Mouse (Mus musculus): ENCODE measurements around the gene Map4k1. TPM values are rescaled to one million over a fixed set of nuclear protein-coding genes. Genes with fewer than 3 reads are reported as not detected.

Map4k1 gene
- polyA plus RNA-seq (2017; shearing (Covaris generic)) = 142 TPM

GRCm38 (mm10) chr7:28981651-28982273, at the start of gene Map4k1, which contains the start of gene Eif3k:
Gene Map4k1, plus strand, starts transcription at chr7:28982050.
Gene Eif3k, minus strand, starts transcription at chr7:28981864.

GRCm38 (mm10) chr7:28961927-28962670, 19.8 kb upstream of the Map4k1 start, which contains the start of gene Actn4:
Gene Actn4, minus strand, starts transcription at chr7:28962340.

Other genes with a start within 250 kb of the Map4k1 start
- 110 TPM for gene Mrps12, start 240.2 kb upstream of the Map4k1 start, polyA plus RNA-seq (2017; shearing (Covaris generic))
- 17.8 TPM for gene Sars2, start 240.1 kb upstream of the Map4k1 start, polyA plus RNA-seq (2017; shearing (Covaris generic))
- not detected for gene Ccer2, start 225.9 kb upstream of the Map4k1 start, polyA plus RNA-seq (2017; shearing (Covaris generic))
- 107 TPM for gene Sirt2, start 215.3 kb upstream of the Map4k1 start, polyA plus RNA-seq (2017; shearing (Covaris generic))
- gene Nfkbib, start 214.5 kb upstream of the Map4k1 start, polyA plus RNA-seq (2017; shearing (Covaris generic)) = 122 TPM
- gene Rinl, start 193.1 kb upstream of the Map4k1 start, polyA plus RNA-seq (2017; shearing (Covaris generic)) = 324 TPM
- gene Hnrnpl, start 173.5 kb upstream of the Map4k1 start, polyA plus RNA-seq (2017; shearing (Covaris generic)) = 110 TPM
- gene Ech1, start 156.8 kb upstream of the Map4k1 start, polyA plus RNA-seq (2017; shearing (Covaris generic)) = 208 TPM
- 25.3 TPM for gene Lgals4, start 148.2 kb upstream of the Map4k1 start, polyA plus RNA-seq (2017; shearing (Covaris generic))
- 1.2 TPM for gene Lgals7, start 118.2 kb upstream of the Map4k1 start, polyA plus RNA-seq (2017; shearing (Covaris generic))
- gene Capn12, start 100.6 kb upstream of the Map4k1 start, polyA plus RNA-seq (2017; shearing (Covaris generic)) = 0.12 TPM
- 292 TPM for gene Actn4, start 19.7 kb upstream of the Map4k1 start, polyA plus RNA-seq (2017; shearing (Covaris generic))
- 397 TPM for gene Eif3k, start 186 bp upstream of the Map4k1 start, polyA plus RNA-seq (2017; shearing (Covaris generic))
- 0.10 TPM for gene Ryr1, start 143.1 kb downstream of the Map4k1 start, polyA plus RNA-seq (2017; shearing (Covaris generic))
- gene Rasgrp4, start 152.8 kb downstream of the Map4k1 start, polyA plus RNA-seq (2017; shearing (Covaris generic)) = 1.3 TPM
- gene Fam98c, start 174.2 kb downstream of the Map4k1 start, polyA plus RNA-seq (2017; shearing (Covaris generic)) = 11.8 TPM
- gene Ggn, start 188.2 kb downstream of the Map4k1 start, polyA plus RNA-seq (2017; shearing (Covaris generic)) = not detected
- not detected for gene Spred3, start 188.4 kb downstream of the Map4k1 start, polyA plus RNA-seq (2017; shearing (Covaris generic))
- gene Psmd8, start 198.7 kb downstream of the Map4k1 start, polyA plus RNA-seq (2017; shearing (Covaris generic)) = 270 TPM
- gene Catsperg1, start 232.0 kb downstream of the Map4k1 start, polyA plus RNA-seq (2017; shearing (Covaris generic)) = 0.79 TPM